Mouse (Mus musculus) ES-Bruce4 (cell line): ENCODE results near the gene Fgfr2. TPM values are rescaled to one million over a fixed set of nuclear protein-coding genes. Genes with fewer than 3 reads are reported as not detected.
A peak's percentile ranks its signal among the peaks of the same experiment; 100 is the strongest.

Source experiments
- H3K27ac ChIP-seq: 2 replicates; pipeline ENCODE4 v1.5.1; 2012; ENCODE audit warnings: low read length, inconsistent platforms; ENCODE audit not compliant: insufficient read depth
- H3K27me3 ChIP-seq: 2 replicates; pipeline ENCODE4 v1.6.1; 2012; ENCODE audit warnings: mild to moderate bottlenecking, low read length, inconsistent platforms; ENCODE audit not compliant: control insufficient read depth, poor library complexity, insufficient read depth, severe bottlenecking
- H3K36me3 ChIP-seq: 2 replicates; pipeline ENCODE4 v1.6.1; 2012; ENCODE audit warnings: inconsistent platforms, mild to moderate bottlenecking, low read length, moderate library complexity; ENCODE audit not compliant: control insufficient read depth, poor library complexity, insufficient read depth, severe bottlenecking
- H3K4me1 ChIP-seq: one replicate; pipeline ENCODE4 v1.8.1; 2011; ENCODE audit warnings: low read length; ENCODE audit not compliant: control insufficient read depth, insufficient read depth
- H3K4me3 ChIP-seq: 2 replicates; pipeline ENCODE4 v1.5.1; 2011; ENCODE audit warnings: low read depth, mild to moderate bottlenecking, low read length
- H3K9ac ChIP-seq: 2 replicates; pipeline ENCODE4 v1.6.1; 2012; ENCODE audit warnings: low read depth, mild to moderate bottlenecking, inconsistent platforms; ENCODE audit not compliant: poor library complexity, severe bottlenecking
- H3K9me3 ChIP-seq: replicated peaks from 2 replicates; pipeline ENCODE4 v1.6.1; 2012; ENCODE audit warnings: mild to moderate bottlenecking, low read length, inconsistent platforms; ENCODE audit not compliant: control insufficient read depth, poor library complexity, insufficient read depth, severe bottlenecking
- CTCF ChIP-seq: IDR thresholded peaks from one replicate; pipeline ENCODE4 v1.8.1; 2011; ENCODE audit warnings: low read depth, low read length
- EP300 ChIP-seq: IDR thresholded peaks from 2 replicates; pipeline ENCODE4 v1.6.1; 2011; ENCODE audit warnings: low read depth, low read length; ENCODE audit not compliant: insufficient read depth
- POLR2A ChIP-seq: IDR thresholded peaks from one replicate; pipeline ENCODE4 v1.8.1; 2011; ENCODE audit warnings: low read length; ENCODE audit not compliant: insufficient read depth
- polyA plus RNA-seq: library from polyadenylated mRNA; stranded (reverse); fragments of >200 nt; gene quantifications from 2 replicates; pipeline ENCODE4 v1.2.4, GENCODE M21; 2011; ENCODE audit warnings: low read depth; ENCODE audit not compliant: missing spikeins, insufficient read depth, insufficient read length

The Fgfr2 gene
- polyA plus RNA-seq, 1 experiment: 34.8 TPM

DNA sequence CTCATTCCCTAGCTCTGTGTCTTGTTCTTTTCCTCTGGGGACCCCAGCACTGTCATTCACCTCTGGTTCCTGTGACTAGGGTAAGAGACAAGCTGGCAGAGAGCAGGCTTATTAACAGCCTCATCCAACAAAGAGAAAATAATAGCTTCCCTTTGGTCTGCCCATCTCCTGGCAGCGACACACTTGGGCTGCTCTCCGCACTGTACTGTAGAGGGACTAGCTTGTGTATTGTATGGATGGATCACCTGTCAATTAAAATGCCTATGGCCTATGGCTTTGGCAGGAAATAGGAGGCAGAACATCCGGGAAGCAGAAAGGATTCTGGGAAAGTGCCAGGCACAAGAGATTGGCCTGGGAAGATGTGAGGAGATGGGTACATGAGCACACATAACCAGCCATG, 960.9 kb downstream of the Fgfr2 start:
- H3K27me3 ChIP-seq: no peaks in the 10 kb centered on the region
- H3K9ac ChIP-seq: no peak overlapping the region
- H3K4me1 ChIP-seq: no peaks in the 10 kb centered on the region
- no peak overlapping the region for H3K27ac ChIP-seq
- TF ChIP-seq POLR2A: no peak
- no peak for TF ChIP-seq EP300
- TF ChIP-seq CTCF: no peak
- H3K9me3 ChIP-seq: no peaks in the 10 kb centered on the region
- H3K4me3 ChIP-seq: no peak overlapping the region
- H3K36me3 ChIP-seq: no peaks in the 10 kb centered on the region

GRCm38 (mm10) chr7:132158321-132159025, 964.7 kb downstream of the Fgfr2 start:
- Histone ChIP-seq H3K27me3 (0 out of 2 replicates have a peak, but pooled peaks cover 2% of the 10 kb centered on the region), H3K36me3 (no peaks in the 10 kb centered on the region), H3K4me1 (no peaks in the 10 kb centered on the region), H3K9me3 (no peaks in the 10 kb centered on the region), H3K4me3 (no peak overlapping the region), H3K9ac (no peak overlapping the region), H3K27ac (no peak overlapping the region)
- TF ChIP-seq POLR2A: no peak
- no peak for TF ChIP-seq EP300

- H3K27ac ChIP-seq: no peak within 1 kb of the TSS
These were observed 968.7 kb downstream of the Fgfr2 start, which contains the start of gene Cpxm2 for GRCm38 (mm10) chr7:132154368-132154961. Gene Cpxm2 (minus strand): TSS chr7:132154739.

DNA sequence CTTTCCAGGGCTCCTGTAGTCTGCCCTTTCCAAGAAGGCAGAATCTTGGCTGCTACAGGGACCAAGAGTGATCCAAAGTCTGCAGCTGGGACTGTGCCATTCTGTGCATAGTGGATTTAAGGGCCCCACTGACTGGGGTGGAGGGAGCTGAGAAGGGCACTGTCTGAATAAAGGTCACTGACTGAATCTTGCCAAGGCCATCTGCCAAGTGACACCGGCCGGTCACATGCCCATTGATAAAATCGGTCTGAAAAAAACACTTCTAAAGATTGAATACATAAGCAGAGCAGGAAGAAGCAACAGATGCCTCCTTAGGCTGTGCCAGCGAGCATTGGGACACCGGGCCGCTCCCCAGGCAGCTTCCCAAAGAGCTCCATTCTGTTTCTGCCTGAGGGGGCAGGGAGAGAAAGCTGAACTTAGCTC, 969.4 kb downstream of the Fgfr2 start:
- Histone ChIP-seq H3K27me3 (0 out of 2 replicates have a peak, but pooled peaks cover 2% of the 10 kb centered on the region), H3K4me3 (no peak overlapping the region), H3K4me1 (no peaks in the 10 kb centered on the region)

More at GRCm38 (mm10) chr7:132154368-132154961, 968.7 kb downstream of the Fgfr2 start, which contains the start of gene Cpxm2:
- Histone ChIP-seq H3K27me3 (0 out of 2 replicates have a peak, but pooled peaks cover 2% of the 10 kb centered on the region), H3K9me3 (no peaks in the 10 kb centered on the region), H3K36me3 (no peaks in the 10 kb centered on the region), H3K9ac (peak within 1 kb of the TSS; percentile 27; the same call in 1 of the 2 replicates), H3K4me3 (peak within 1 kb of the TSS; percentile 55), H3K4me1 (no peaks in the 10 kb centered on the region)
- TF ChIP-seq POLR2A (no peak), CTCF (no peak), EP300 (no peak)

DNA sequence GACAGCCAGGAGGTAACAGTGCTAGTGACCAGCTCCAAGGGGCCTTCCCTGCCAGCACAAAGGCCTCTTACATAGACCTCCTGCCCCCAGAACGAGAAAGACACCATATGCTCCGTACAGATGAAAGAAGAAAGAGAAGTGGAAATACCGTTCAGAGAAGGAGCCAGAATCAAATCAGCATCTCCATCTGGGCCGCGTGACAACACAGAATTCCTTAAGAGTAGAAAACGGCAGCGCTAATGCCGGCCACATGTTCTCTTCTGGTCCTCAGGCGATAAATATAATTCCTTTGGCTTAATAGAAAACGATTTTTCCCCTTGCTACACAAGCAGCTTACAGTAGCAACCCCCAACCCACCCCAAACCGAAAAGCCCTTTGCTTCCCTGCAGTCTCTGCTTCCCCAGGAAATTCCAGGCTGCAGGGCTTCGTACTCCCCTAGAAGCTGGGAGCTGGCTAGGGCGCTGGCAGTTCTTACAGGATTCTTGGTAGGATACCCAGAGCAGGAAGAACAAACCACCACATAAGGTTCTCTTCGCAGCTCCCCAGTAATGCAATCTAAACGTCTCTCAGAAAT, 977.8 kb downstream of the Fgfr2 start:
- H3K27ac ChIP-seq: no peak overlapping the region
- no peak for TF ChIP-seq EP300
- no peak for TF ChIP-seq CTCF
- no peak for TF ChIP-seq POLR2A
- no peaks in the 10 kb centered on the region for H3K36me3 ChIP-seq

More for the DNA sequence above, 969.4 kb downstream of the Fgfr2 start:
- Histone ChIP-seq H3K36me3 (no peaks in the 10 kb centered on the region), H3K9ac (no peak overlapping the region), H3K27ac (no peak overlapping the region), H3K9me3 (no peaks in the 10 kb centered on the region)
- TF ChIP-seq EP300: no peak
- TF ChIP-seq POLR2A: no peak
- no peak for TF ChIP-seq CTCF

More for the DNA sequence above, 977.8 kb downstream of the Fgfr2 start:
- H3K4me3 ChIP-seq: no peak overlapping the region
- H3K9ac ChIP-seq: no peak overlapping the region
- no peaks in the 10 kb centered on the region for H3K27me3 ChIP-seq
- H3K4me1 ChIP-seq: no peaks in the 10 kb centered on the region
- no peaks in the 10 kb centered on the region for H3K9me3 ChIP-seq
